8 mouse cellular contexts compared by ENCODE assay signal in the genomic region with DNA sequence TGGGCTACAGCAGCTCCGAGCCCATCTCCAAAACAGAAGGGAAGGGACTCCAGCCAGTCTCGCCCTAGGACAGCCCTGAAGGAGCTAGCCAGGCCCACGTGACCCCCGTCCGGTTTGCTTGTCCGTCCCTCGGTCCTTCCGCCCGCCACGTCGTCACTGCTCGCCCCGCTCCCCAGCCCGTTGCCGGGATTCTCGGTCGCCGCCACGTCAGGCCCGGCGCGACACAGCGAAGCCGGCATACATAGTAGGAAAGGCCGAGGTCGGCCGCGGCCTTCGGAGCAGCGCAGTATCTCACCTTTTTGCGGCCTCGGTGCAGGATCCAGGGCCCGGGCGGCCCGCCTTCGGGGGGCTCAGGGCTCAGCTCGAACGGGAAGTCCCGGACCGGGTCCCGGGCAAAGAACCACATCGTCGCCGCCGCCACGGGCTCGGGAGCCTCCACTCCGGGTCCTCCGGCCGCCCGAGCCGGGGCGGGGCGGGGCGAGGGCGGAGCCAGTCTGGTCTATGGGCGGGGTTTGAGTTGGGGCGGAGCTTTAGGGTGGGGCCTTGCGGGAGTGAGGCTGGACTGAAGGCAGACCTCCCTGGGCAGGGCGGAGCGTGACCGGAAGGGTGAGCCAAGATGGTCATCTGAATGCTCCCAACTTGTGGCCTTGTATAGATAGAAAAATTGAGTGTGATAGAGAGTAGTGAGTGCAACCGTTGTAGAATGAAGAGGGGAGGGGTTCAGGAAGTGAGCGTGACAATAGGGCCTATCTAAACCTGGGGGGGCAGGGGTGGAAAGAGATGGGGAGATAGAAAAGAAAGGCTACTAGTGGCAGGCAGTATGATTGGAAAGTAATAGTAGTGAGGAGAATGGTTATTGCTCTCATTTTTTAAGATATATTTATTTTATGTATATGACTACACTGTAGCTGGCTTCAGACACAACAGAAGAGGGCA. TPM values are rescaled to one million over a fixed set of nuclear protein-coding genes. Genes with fewer than 3 reads are reported as not detected.
A peak's percentile ranks its signal among the peaks of the same experiment; 100 is the strongest.
DNase-seq lines count a peak whose midpoint lies in the region; ATAC-seq and TF ChIP-seq lines count a peak whose summit lies in the region.

A gene (minus strand): TSS at position 495 of the 936 bp plus-strand sequence.

- WGBS in heart, embryonic 10.5 days = under 1% methylated on average over 64 of the region's 64 CpGs
- WGBS in kidney, embryonic 15.5 days = under 1% methylated on average over 64 of the region's 64 CpGs
- WGBS in limb, embryonic 15.5 days = under 1% methylated on average over 59 of the region's 64 CpGs
- under 1% methylated on average over 64 of the region's 64 CpGs for WGBS in midbrain, postnatal 0 days

- H3K9ac ChIP-seq in kidney, embryonic 15.5 days = peak within 1 kb of the TSS; percentile 62
- peak within 1 kb of the TSS; percentile 72 for H3K9ac ChIP-seq in limb, embryonic 15.5 days
- peak within 1 kb of the TSS; percentile 70 for H3K9ac ChIP-seq in midbrain, postnatal 0 days (replicated peaks; ENCODE audit: low read length, poor library complexity, severe bottlenecking)

- peak within 1 kb of the TSS; percentile 96 for H3K27ac ChIP-seq in heart, embryonic 10.5 days
- H3K27ac ChIP-seq in kidney, embryonic 15.5 days = peak within 1 kb of the TSS; percentile 77
- peak within 1 kb of the TSS; percentile 80 for H3K27ac ChIP-seq in limb, embryonic 15.5 days
- H3K27ac ChIP-seq in midbrain, postnatal 0 days (ENCODE audit: low read depth, low read length) = peak within 1 kb of the TSS; percentile 71

- H3K4me3 ChIP-seq in heart, embryonic 10.5 days = peak within 1 kb of the TSS; percentile 88
- peak within 1 kb of the TSS; percentile 58 for H3K4me3 ChIP-seq in kidney, embryonic 15.5 days (replicated peaks)
- H3K4me3 ChIP-seq in limb, embryonic 15.5 days = peak within 1 kb of the TSS; percentile 63
- peak within 1 kb of the TSS; percentile 47 for H3K4me3 ChIP-seq in midbrain, postnatal 0 days (ENCODE audit: low read depth, low read length)

- H3K9me3 ChIP-seq in heart, embryonic 10.5 days = no peaks in the 10 kb centered on the region
- H3K9me3 ChIP-seq in kidney, embryonic 15.5 days (replicated peaks) = no peaks in the 10 kb centered on the region
- H3K9me3 ChIP-seq in limb, embryonic 15.5 days = no peaks in the 10 kb centered on the region
- no peaks in the 10 kb centered on the region for H3K9me3 ChIP-seq in midbrain, postnatal 0 days (ENCODE audit: low read length)

- no peaks in the 10 kb centered on the region for H3K27me3 ChIP-seq in heart, embryonic 10.5 days (ENCODE audit: insufficient read depth, poor library complexity, severe bottlenecking)
- H3K27me3 ChIP-seq in kidney, embryonic 15.5 days = no peaks in the 10 kb centered on the region
- H3K27me3 ChIP-seq in limb, embryonic 15.5 days = no peaks in the 10 kb centered on the region
- no peaks in the 10 kb centered on the region for H3K27me3 ChIP-seq in midbrain, postnatal 0 days (ENCODE audit: insufficient read depth, low read length)

- peak; percentile 92 for DNase-seq in A20 (ENCODE audit: low read depth, low spot score)
- DNase-seq in brain, adult 2 months (ENCODE audit: low read depth, low spot score) = peak; percentile 94
- DNase-seq in heart, embryonic 10.5 days (ENCODE audit: low spot score) = peak; percentile 97
- peak; percentile 89 for DNase-seq in midbrain, postnatal 0 days (ENCODE audit: low spot score)
- DNase-seq in spleen, postnatal 10 days (ENCODE audit: low spot score in 2 of 2) = peak; percentile 95 to 98

- no peak for TF ChIP-seq CTCF in midbrain, postnatal 0 days (IDR thresholded peaks at IDR 0.05)

- peaks cover 20% of the 10 kb centered on the region for H3K4me1 ChIP-seq in heart, embryonic 10.5 days
- peaks cover 24% of the 10 kb centered on the region for H3K4me1 ChIP-seq in kidney, embryonic 15.5 days
- H3K4me1 ChIP-seq in limb, embryonic 15.5 days = peaks cover 16% of the 10 kb centered on the region
- H3K4me1 ChIP-seq in midbrain, postnatal 0 days (ENCODE audit: insufficient read depth, low read length) = no peaks in the 10 kb centered on the region

- ATAC-seq in erythroblast, adult 5-6 weeks (replicated peaks; ENCODE audit: low FRiP score, poor library complexity, severe bottlenecking) = peak; percentile 92
- ATAC-seq in kidney, embryonic 15.5 days (replicated peaks; ENCODE audit: low FRiP score) = peak; percentile 96
- ATAC-seq in limb, embryonic 15.5 days (ENCODE audit: insufficient number of reproducible peaks, low FRiP score, low TSS enrichment, low read depth) = peak; percentile 92
- ATAC-seq in midbrain, postnatal 0 days (ENCODE audit: low FRiP score) = peak; percentile 95

- peaks cover 38% of the 10 kb centered on the region for H3K36me3 ChIP-seq in heart, embryonic 10.5 days
- H3K36me3 ChIP-seq in kidney, embryonic 15.5 days = peaks cover 37% of the 10 kb centered on the region
- H3K36me3 ChIP-seq in limb, embryonic 15.5 days = peaks cover 37% of the 10 kb centered on the region
- H3K36me3 ChIP-seq in midbrain, postnatal 0 days (ENCODE audit: insufficient read depth, low read length) = peaks cover 21% of the 10 kb centered on the region

- peak within 1 kb of the TSS; percentile 90 for H3K4me2 ChIP-seq in kidney, embryonic 15.5 days
- H3K4me2 ChIP-seq in limb, embryonic 15.5 days = peak within 1 kb of the TSS; percentile 77
- H3K4me2 ChIP-seq in midbrain, postnatal 0 days (ENCODE audit: low read depth, low read length, poor library complexity, severe bottlenecking) = peak within 1 kb of the TSS; percentile 91

RNA-seq across cellular contexts. Expression of the gene that starts here (rescaled TPM):
- total RNA-seq in erythroblast, adult 5-6 weeks (2015; ENCODE audit: low replicate concordance) = 8.2 and 12.9 TPM in 2 replicates
- total RNA-seq in erythroblast, adult 5-6 weeks (2017; ENCODE audit: low replicate concordance) = 9.1 and 11.9 TPM in 2 replicates
- polyA plus RNA-seq in heart, embryonic 10.5 days (2016; fragmentation: Nextera tagmentation; extraction: Ambion mirVana) = 74.4 and 75.2 TPM in 2 replicates
- polyA plus RNA-seq in kidney, embryonic 15.5 days (2015; fragmentation: Nextera tagmentation; extraction: Ambion mirVana) = 69.6 and 76.0 TPM in 2 replicates
- polyA plus RNA-seq in limb, embryonic 15.5 days (2015; fragmentation: Nextera tagmentation; extraction: Ambion mirVana) = 81.6 and 85.1 TPM in 2 replicates
- total RNA-seq in midbrain, postnatal 0 days (2014; rRNA removed) = 95.2 and 108 TPM in 2 replicates
- polyA plus RNA-seq in midbrain, postnatal 0 days (2015; fragmentation: Nextera tagmentation; extraction: Ambion mirVana) = 84.2 and 85.8 TPM in 2 replicates

Comparison
In these comparisons a context has a peak if more than half of its experiments do, and no peak if none do; other contexts are left out.
1. Peak in every context shown above with its lines: DNase-seq, ATAC-seq, H3K4me3 ChIP-seq and H3K27ac ChIP-seq.